Mouse (Mus musculus): Measurements from ENCODE around the gene Tlx2.

The Tlx2 gene

GRCm38 (mm10) chr6:83023786-83024185, 46.3 kb downstream of the Tlx2 start:
- DNase-seq (ENCODE audit: low read depth, low spot score), result peak; percentile 83

GRCm38 (mm10) chr6:83023008-83023407, 47.1 kb downstream of the Tlx2 start:
- no peak for DNase-seq (ENCODE audit: low read depth, low spot score)

- no peak for DNase-seq (ENCODE audit: low read depth, low spot score)
These were observed 49.1 kb downstream of the Tlx2 start for GRCm38 (mm10) chr6:83020836-83021593.

- DNase-seq (ENCODE audit: low read depth, low spot score), result no peak
These were observed 50.0 kb downstream of the Tlx2 start for GRCm38 (mm10) chr6:83020121-83020520.

- DNase-seq (ENCODE audit: low read depth, low spot score), result no peak
These were observed 51.0 kb downstream of the Tlx2 start for GRCm38 (mm10) chr6:83019044-83019443.

Measured in 3T3-L1 (cell line).